Mouse (Mus musculus) Muller cell, postnatal 12 days (primary cell): ENCODE measurements at regions not wholly inside any gene's neighbourhood (a gene's known extent, or its start where the extent isn't known, plus 50 kb on each side); places are given as distances from the start of the nearest gene placed in this dataset.

Source experiments
- DNase-seq: peaks from one replicate; pipeline ENCODE4 v3.0.0-alpha.2; 2015; ENCODE audit errors: inconsistent ontology term

DNA sequence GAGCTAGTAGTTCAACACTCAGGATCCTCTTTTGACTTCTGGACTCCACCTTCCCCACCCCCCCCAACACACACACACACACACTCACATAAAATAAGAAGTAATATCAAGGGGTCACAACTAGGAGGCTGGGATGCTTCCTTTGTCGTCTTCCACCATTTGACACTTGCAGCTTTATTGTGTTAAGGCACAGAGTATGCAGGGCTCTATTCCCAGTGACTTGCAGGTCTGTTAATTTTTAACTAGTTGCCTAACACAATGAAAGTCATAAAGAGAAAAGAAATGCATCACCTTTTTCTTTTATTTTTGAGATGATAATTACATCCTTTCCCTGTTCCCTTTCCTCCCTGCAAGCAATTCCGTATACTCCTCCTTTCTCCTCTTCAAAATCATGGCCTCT, 66.9 kb upstream of the Adgra3 start:
- DNase-seq = no peak

DNA sequence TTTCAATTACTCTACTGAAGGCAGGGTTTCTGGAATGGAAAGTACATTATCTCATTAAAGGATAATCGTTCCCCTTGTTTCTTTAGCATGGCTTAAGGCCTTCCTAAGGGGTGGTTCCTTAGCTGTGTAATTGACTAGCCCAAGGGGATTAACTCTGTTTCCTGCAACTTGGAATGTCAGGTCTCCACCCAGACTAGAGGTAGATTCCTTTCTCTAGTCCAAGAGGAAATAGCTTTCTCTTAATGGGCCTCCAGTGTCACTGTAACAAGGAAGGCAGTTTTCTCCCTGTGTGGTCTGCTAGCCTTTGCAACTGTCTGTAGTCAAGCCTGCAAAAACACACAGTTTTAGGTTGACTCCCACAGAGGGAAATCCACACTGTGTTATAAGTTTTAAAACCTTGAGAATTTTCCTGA, 64.0 kb upstream of the Adgra3 start:
- DNase-seq = no peak

- DNase-seq = no peak
These were observed 61.1 kb upstream of the Adgra3 start for GRCm38 (mm10) chr5:50119860-50120259.
